Mouse (Mus musculus): ENCODE results near the gene 1190005I06Rik. TPM values are rescaled to one million over a fixed set of nuclear protein-coding genes. Genes with fewer than 3 reads are reported as not detected.
A peak's percentile ranks its signal among the peaks of the same experiment; 100 is the strongest.

The 1190005I06Rik gene
- polyA plus RNA-seq, 1 experiment from 2014 or later = 2.8 TPM

DNA sequence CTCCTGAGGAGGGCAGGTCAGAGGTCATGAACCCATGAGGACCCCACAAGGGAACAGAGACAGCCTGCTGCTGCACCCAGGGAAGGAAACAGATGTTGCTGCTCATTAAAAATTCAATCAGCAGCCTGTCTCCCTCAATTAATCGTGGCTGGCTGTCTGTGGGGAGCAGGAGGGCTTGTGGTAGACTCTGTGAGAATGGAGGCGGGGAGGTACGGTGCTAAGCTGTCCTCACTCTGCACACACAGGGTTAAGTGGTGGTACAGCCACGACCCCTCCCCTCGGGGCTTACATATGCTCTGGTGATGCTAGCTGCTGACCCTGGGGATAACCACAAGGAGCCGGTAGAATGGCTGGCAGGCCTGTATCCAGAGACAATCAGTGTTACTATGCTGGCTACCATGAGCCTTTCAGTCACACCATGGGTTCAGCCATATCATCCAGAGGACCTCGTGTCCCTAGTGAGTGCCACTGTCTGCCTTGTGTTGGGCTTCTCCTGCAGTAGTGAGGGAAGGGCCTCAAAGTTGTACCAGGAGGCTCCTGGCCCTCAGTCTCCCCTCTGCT, 82.2 kb downstream of the 1190005I06Rik start:
- no peak for DNase-seq (ENCODE audit: extremely low spot score, low spot score)
- peaks cover 69% of the 10 kb centered on the region for H3K36me3 ChIP-seq (replicated peaks)
- peaks cover 82% of the 10 kb centered on the region for H3K4me1 ChIP-seq

DNA sequence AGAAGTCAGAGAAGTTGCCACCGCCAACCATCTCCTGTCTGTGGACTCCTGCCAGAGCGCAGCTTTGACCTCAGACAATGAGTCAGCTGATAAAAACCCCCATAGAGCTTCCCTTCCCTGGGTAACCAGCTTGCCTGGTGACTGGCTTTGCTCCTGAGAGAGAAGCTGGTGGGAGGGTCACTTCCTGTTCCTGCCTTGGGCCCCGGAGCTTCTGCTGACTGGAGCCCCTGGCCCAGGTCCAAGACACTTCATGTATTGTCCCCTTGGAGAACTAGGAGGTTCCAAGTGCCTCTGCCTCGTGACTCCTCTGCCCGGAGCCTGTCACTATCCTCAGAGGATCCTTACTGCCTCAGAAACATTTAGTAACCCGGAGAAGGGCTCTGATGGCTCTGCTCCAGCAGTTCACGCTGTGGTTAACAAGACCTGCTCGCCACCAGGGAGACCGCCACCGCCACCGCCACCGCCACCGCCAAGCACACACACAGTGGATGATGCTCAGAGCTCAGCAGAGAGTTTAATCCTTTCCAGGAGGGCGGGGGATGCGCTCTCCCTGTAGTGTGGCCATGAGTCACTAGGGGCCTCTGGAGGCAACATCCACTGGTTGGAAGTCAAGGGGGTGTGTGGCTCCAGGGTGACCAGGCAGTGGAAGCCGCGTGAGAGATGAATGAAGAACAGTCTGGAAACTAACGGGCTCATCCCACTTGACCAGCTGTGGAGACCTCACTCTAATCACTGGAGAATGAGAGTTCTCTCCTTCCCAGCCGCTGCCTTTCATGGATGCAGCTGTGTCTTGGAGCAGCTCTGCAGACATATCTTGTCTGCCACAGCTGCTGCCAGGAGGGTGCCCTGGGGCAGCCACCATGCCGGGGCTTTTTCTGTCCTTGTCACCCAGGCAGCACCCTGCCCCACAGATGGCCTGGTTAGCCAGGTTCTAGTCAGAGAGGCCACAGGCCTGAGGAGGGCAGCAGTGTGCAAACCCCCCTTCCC, 83.3 kb downstream of the 1190005I06Rik start:
- peaks cover 84% of the 10 kb centered on the region for H3K4me1 ChIP-seq

More for the DNA sequence above, 82.2 kb downstream of the 1190005I06Rik start:
- Histone ChIP-seq H3K9me3 (peaks cover 12% of the 10 kb centered on the region; the same call in 1 of the 2 replicates), H3K27me3 (ENCODE audit: poor library complexity, severe bottlenecking) (peaks cover 14% of the 10 kb centered on the region), H3K4me3 (no peak overlapping the region), H3K27ac (peak overlapping the region; percentile 78)
- WGBS = 16% methylated on average over 7 of the region's 7 CpGs

GRCm38 (mm10) chr8:120563348-120563724, 84.1 kb downstream of the 1190005I06Rik start:
- H3K27me3 ChIP-seq (ENCODE audit: poor library complexity, severe bottlenecking) = peaks cover 19% of the 10 kb centered on the region
- DNase-seq (ENCODE audit: extremely low spot score, low spot score) = peak; percentile 64
- peaks cover 92% of the 10 kb centered on the region for H3K4me1 ChIP-seq
- peak overlapping the region; percentile 24; the same call in 1 of the 2 replicates for H3K4me3 ChIP-seq
- H3K9me3 ChIP-seq = peaks cover 5% of the 10 kb centered on the region; the same call in 1 of the 2 replicates
- H3K36me3 ChIP-seq (replicated peaks) = peaks cover 55% of the 10 kb centered on the region
- 7% methylated on average over 8 of the region's 8 CpGs for WGBS
- H3K27ac ChIP-seq = peak overlapping the region; percentile 80

More for the DNA sequence above, 83.3 kb downstream of the 1190005I06Rik start:
- peak overlapping the region; percentile 80 for H3K27ac ChIP-seq
- peaks cover 12% of the 10 kb centered on the region; the same call in 1 of the 2 replicates for H3K9me3 ChIP-seq
- WGBS = 25% methylated on average over 20 of the region's 20 CpGs
- peaks cover 58% of the 10 kb centered on the region for H3K36me3 ChIP-seq (replicated peaks)
- H3K27me3 ChIP-seq (ENCODE audit: poor library complexity, severe bottlenecking) = peaks cover 14% of the 10 kb centered on the region
- H3K4me3 ChIP-seq = peak overlapping the region; percentile 24; the same call in 1 of the 2 replicates
- peak; percentile 67 for DNase-seq (ENCODE audit: extremely low spot score, low spot score)

GRCm38 (mm10) chr8:120562680-120563347, 84.6 kb downstream of the 1190005I06Rik start:
- Histone ChIP-seq H3K4me3 (peak overlapping the region; percentile 24; the same call in 1 of the 2 replicates), H3K27me3 (ENCODE audit: poor library complexity, severe bottlenecking) (peaks cover 24% of the 10 kb centered on the region), H3K27ac (peak overlapping the region; percentile 80), H3K36me3 (replicated peaks) (peaks cover 50% of the 10 kb centered on the region), H3K9me3 (no peaks in the 10 kb centered on the region; the same call in 1 of the 2 replicates), H3K4me1 (peaks cover 94% of the 10 kb centered on the region)
- WGBS = 76% methylated on average over 18 of the region's 18 CpGs
- no peak for DNase-seq (ENCODE audit: extremely low spot score, low spot score)

GRCm38 (mm10) chr8:120561539-120562435, 85.6 kb downstream of the 1190005I06Rik start:
- H3K36me3 ChIP-seq (replicated peaks) = peaks cover 40% of the 10 kb centered on the region
- WGBS = 84% methylated on average over 22 of the region's 22 CpGs
- peaks cover 29% of the 10 kb centered on the region for H3K27me3 ChIP-seq (ENCODE audit: poor library complexity, severe bottlenecking)
- H3K4me1 ChIP-seq = peaks cover 100% of the 10 kb centered on the region
- no peaks in the 10 kb centered on the region for H3K9me3 ChIP-seq
- DNase-seq (ENCODE audit: extremely low spot score, low spot score) = no peak
- H3K27ac ChIP-seq = peak overlapping the region; percentile 80; the same call in 1 of the 2 replicates
- H3K4me3 ChIP-seq = no peak overlapping the region

DNA sequence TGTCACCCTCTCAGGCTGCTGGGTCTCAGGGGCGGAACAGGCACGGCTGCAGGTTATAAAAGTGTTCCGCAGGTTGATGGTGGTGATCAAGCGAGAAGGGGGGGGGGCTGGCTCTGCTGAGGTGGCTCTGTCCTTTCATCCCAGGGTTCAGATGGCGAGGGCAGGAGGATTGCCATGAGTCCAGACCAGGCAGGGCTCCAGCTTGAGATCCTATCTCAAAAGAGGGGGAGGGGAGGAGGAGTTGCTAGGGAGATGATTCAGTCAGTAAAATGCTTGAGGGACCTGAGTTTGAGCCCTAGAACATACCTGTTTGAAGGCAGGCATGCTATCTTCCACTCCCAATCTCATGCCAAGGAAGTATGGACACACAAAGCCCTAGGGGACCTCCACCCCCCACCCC, 86.9 kb downstream of the 1190005I06Rik start:
- Histone ChIP-seq H3K27ac (peak overlapping the region; percentile 86), H3K4me1 (peaks cover 100% of the 10 kb centered on the region), H3K36me3 (replicated peaks) (peaks cover 39% of the 10 kb centered on the region), H3K4me3 (peak overlapping the region; percentile 15; the same call in 1 of the 2 replicates), H3K9me3 (no peaks in the 10 kb centered on the region), H3K27me3 (ENCODE audit: poor library complexity, severe bottlenecking) (peaks cover 25% of the 10 kb centered on the region)
- WGBS = 68% methylated on average over 5 of the region's 5 CpGs
- no peak for DNase-seq (ENCODE audit: extremely low spot score, low spot score)

GRCm38 (mm10) chr8:120559654-120560053, 87.8 kb downstream of the 1190005I06Rik start:
- H3K9me3 ChIP-seq = no peaks in the 10 kb centered on the region
- H3K27ac ChIP-seq = peak overlapping the region; percentile 86
- peaks cover 47% of the 10 kb centered on the region for H3K36me3 ChIP-seq (replicated peaks)
- H3K4me1 ChIP-seq = peaks cover 100% of the 10 kb centered on the region
- DNase-seq (ENCODE audit: extremely low spot score, low spot score) = peak; percentile 82
- 13% methylated on average over 11 of the region's 11 CpGs for WGBS
- H3K27me3 ChIP-seq (ENCODE audit: poor library complexity, severe bottlenecking) = peaks cover 28% of the 10 kb centered on the region
- H3K4me3 ChIP-seq = peak overlapping the region; percentile 15; the same call in 1 of the 2 replicates

Other genes with a start within 250 kb of the 1190005I06Rik start
- 154 and 158 TPM in 2 replicates for gene Gins2, start 58.3 kb downstream of the 1190005I06Rik start, polyA plus RNA-seq (2016; fragmentation: Nextera tagmentation; extraction: Ambion mirVana)
- gene Gm27021, start 20.4 kb upstream of the 1190005I06Rik start, polyA plus RNA-seq (2016; fragmentation: Nextera tagmentation; extraction: Ambion mirVana) = 3.2 and 4.0 TPM in 2 replicates
- gene Cox4i1, start 20.6 kb upstream of the 1190005I06Rik start, polyA plus RNA-seq (2016; fragmentation: Nextera tagmentation; extraction: Ambion mirVana) = 865 and 885 TPM in 2 replicates
- gene Emc8, start 20.9 kb upstream of the 1190005I06Rik start, polyA plus RNA-seq (2016; fragmentation: Nextera tagmentation; extraction: Ambion mirVana) = 379 and 400 TPM in 2 replicates
- 4.5 and 5.0 TPM in 2 replicates for gene Irf8, start 88.7 kb upstream of the 1190005I06Rik start, polyA plus RNA-seq (2016; fragmentation: Nextera tagmentation; extraction: Ambion mirVana)

All from forebrain, embryonic 10.5 days (tissue).